Mouse (Mus musculus): ENCODE data around the gene 1700066M21Rik.

1700066M21Rik gene

GRCm38 (mm10) chr1:57377376-57378341 lies at the start of gene 1700066M21Rik:
Gene 1700066M21Rik (plus strand): TSS chr1:57377620.
- peak; percentile 87 for DNase-seq (ENCODE audit: low read depth, low spot score)

DNA sequence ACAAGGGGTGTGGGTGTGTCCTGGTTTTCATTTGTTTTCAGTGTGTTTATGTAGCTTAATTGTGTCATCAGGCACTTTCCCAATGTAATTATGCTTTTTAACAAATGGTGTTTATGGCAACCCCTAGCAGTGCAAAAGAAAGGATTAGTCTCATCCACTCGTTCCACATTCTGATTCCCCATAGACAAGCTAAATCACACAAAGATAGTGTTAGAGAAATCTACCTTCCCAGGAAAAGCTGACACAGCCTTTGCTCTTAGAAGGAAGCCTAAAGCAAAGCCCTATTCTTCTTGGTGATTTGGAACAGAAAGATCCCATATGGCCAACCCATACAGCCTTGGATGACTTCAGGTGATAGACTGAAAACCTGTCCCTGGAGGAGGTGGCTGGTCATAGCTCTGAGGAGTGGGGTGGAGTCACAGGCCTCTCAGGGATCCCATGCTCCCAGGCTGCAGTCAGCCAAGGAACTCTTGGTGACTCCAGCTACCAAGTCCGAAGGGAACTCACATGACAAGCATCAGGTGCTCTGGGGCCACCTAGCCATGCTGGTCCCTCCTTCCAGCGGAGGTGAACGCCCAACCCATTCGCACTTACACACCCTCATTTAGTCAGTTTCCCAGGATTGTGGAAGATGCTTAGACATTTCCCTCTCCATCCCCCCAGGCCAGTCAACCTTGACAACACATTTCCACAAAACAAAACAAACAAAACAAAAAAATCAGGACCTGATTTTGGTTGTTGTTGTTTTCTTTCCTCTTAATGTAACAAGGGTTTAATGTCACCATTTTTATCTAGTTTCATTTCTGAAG lies 47.9 kb upstream of the 1700066M21Rik start:
- no peak for DNase-seq (ENCODE audit: low read depth, low spot score)

- DNase-seq (ENCODE audit: low read depth, low spot score), result no peak
These were observed 47.2 kb upstream of the 1700066M21Rik start for GRCm38 (mm10) chr1:57330228-57330627.

GRCm38 (mm10) chr1:57332040-57332439 lies 45.4 kb upstream of the 1700066M21Rik start:
- no peak for DNase-seq (ENCODE audit: low read depth, low spot score)

GRCm38 (mm10) chr1:57333550-57334213 lies 43.7 kb upstream of the 1700066M21Rik start:
- DNase-seq (ENCODE audit: low read depth, low spot score), result no peak

GRCm38 (mm10) chr1:57335200-57335599 lies 42.2 kb upstream of the 1700066M21Rik start:
- DNase-seq (ENCODE audit: low read depth, low spot score), result no peak

GRCm38 (mm10) chr1:57339156-57339796 lies 38.1 kb upstream of the 1700066M21Rik start:
- no peak for DNase-seq (ENCODE audit: low read depth, low spot score)

DNA sequence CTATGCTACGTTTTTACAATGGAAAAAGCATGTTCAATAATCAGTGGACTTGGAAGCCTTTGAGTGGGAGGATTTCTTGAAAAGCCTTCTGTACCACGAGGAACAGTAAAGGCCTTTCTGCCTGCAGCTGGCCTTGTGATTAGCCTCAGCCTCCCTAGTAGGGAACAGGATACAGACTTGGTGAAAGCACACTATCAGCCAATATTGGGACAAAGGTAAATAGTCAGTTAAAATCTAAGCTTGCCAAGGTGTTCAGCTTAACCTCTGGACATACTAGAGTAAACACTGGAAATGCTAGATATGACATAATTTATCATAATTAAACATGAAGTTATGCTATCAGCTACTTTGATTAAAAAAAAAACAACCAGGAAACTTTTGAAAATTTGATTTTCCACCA lies 36.2 kb upstream of the 1700066M21Rik start:
- DNase-seq (ENCODE audit: low read depth, low spot score), result no peak

GRCm38 (mm10) chr1:57347487-57347886 lies 29.9 kb upstream of the 1700066M21Rik start:
- no peak for DNase-seq (ENCODE audit: low read depth, low spot score)

GRCm38 (mm10) chr1:57351941-57352340 lies 25.5 kb upstream of the 1700066M21Rik start:
- DNase-seq (ENCODE audit: low read depth, low spot score), result no peak

GRCm38 (mm10) chr1:57358546-57358945 lies 18.9 kb upstream of the 1700066M21Rik start:
- DNase-seq (ENCODE audit: low read depth, low spot score), result no peak

GRCm38 (mm10) chr1:57367446-57367845 lies 10.0 kb upstream of the 1700066M21Rik start:
- no peak for DNase-seq (ENCODE audit: low read depth, low spot score)

DNA sequence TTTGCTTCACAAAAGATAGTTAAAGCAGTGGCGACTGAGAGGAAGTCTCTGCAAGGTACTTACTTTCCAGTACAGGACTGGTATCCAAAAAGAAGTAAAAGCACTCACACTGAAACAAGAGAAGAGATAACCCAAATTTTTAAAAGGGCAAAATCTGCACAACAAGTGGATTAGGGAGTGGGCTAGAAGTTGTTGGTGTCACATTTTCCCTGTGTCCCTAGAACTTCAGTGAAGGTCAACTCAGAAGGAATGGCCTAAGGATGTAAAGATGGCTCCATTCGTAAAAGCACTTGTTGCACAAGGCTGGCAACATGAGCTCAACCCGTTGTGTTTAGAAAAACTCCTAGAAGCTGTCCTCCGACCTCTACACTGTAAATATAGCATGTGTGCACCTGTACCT lies 8.3 kb upstream of the 1700066M21Rik start:
- DNase-seq (ENCODE audit: low read depth, low spot score), result no peak

- DNase-seq (ENCODE audit: low read depth, low spot score), result no peak
These were observed 7.0 kb upstream of the 1700066M21Rik start for GRCm38 (mm10) chr1:57370451-57370850.

DNA sequence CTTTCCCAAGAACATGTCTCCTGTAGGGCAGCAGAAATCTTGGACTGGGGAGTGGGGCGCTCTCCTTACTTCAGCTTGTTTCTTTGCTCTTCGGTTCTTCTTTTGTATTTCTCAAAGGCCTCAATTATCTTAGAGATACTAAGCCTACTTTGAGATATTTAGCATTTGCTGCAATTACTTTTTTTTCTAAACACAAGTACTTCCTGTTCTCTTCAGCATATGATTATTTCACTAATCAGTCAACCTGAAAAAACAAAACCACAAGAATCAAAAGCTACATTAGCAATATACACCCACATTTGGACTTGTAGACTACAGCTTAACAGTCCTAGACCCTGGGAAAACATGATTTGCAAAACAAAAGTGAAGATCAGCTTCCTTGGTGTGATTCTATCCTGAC lies 2.1 kb upstream of the 1700066M21Rik start:
- no peak for DNase-seq (ENCODE audit: low read depth, low spot score)

DNA sequence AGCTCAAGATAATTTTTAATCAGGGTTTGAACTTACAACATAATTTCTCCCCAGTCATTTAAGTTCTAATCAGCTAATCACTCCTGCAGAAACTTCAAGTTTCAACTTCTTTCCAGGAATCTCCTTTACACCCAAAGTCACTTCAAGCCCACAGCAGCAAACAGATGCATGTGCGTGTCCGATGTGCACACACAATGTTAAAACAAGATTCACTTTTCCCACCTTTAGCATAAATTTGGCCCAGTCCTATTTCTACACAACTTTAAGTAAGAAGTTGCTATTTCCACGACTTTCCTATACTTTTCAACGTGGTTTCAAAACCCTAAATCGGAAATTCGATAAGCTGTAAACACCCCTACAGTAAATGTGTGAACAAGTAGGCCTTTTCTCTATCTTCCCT lies 614 bp upstream of the 1700066M21Rik start:
- DNase-seq (ENCODE audit: low read depth, low spot score), result no peak

DNA sequence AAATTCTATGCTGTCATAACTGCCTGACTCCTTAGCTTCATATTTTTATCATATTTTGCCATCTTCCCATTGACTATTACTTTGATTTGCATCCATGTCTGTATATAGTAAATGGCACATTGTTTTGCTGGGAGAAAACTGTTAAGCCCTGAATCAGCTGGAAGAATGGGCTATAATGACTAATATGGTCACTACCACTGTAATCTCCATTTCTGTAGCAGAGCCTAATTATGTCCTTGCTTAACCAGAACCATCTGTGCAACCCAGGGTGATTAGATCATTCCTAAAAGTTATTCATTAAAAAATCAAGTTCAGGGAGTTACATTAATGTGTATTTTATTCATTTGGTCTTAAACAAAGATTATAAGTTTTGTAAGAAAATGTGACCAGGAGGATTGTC lies 9.1 kb downstream of the 1700066M21Rik start:
- no peak for DNase-seq (ENCODE audit: low read depth, low spot score)

DNA sequence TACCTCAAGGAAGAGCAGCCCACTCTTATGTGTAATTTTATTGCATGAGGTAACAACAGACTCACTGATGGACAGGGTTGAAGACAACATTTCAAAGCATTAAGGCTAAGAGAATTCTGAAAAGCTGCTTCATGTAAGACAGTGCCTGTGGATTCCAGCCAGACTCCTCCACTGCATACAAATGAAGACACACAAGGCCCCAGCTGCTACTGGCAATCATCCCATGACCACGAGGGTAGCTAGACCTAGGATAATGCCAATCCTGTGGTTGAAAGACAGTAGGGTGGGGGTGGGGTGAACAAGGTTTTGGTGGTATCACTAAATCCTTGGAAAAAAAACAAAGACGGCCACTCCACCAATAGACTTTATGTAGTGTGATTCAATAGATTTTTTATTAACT lies 10.5 kb downstream of the 1700066M21Rik start:
- DNase-seq (ENCODE audit: low read depth, low spot score), result no peak

GRCm38 (mm10) chr1:57388402-57389155 lies 11.2 kb downstream of the 1700066M21Rik start:
- DNase-seq (ENCODE audit: low read depth, low spot score), result no peak

DNA sequence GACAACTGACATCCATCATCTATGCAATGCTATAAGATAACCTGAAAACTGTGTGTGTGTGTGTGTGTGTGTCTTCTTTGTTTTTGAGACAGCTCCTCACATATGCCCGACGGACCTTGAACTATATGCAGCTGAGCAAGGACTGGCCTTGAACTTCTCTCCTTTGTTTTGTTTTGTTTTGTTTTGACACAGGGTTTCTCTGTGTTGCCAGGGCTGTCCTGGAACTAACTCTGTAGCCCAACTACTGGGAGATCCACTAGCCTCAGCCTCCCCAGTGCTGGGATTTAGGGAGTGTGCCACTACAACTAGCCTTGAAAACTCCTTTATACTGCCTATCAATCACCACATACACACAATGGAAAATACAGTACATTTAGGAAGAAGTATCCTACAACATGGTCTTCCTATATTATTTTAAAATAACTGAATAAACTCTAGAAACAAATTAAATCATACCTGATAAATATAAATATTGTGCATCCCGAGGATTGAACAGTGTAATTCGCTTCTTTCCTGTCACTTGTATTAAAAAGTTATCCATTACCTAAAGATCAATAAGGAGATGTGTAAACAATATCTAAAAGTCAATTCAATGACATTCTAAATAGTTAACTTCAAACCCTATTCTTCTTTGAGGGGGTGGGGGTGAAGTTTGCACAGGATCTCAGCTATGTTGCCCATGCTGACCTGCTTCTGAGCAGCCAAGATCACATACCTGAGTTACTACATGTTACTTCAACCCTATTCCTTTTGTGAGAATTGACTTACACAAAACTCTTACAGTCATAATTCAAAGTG lies 13.8 kb downstream of the 1700066M21Rik start:
- no peak for DNase-seq (ENCODE audit: low read depth, low spot score)
